Mouse (Mus musculus): ENCODE data around the gene Neurod1.

Neurod1 gene

GRCm38 (mm10) chr2:79443401-79443800 is 13.2 kb downstream of the Neurod1 start:
- no peak for DNase-seq (ENCODE audit: low spot score)

- no peak for DNase-seq (ENCODE audit: low spot score)
Measured at GRCm38 (mm10) chr2:79442906-79443305, 13.6 kb downstream of the Neurod1 start.

- DNase-seq (ENCODE audit: low spot score), result no peak
Measured at GRCm38 (mm10) chr2:79442227-79442626, 14.3 kb downstream of the Neurod1 start.

GRCm38 (mm10) chr2:79430061-79430460 is 26.5 kb downstream of the Neurod1 start:
- no peak for DNase-seq (ENCODE audit: low spot score)

GRCm38 (mm10) chr2:79429650-79430049 is 26.9 kb downstream of the Neurod1 start:
- DNase-seq (ENCODE audit: low spot score), result no peak

GRCm38 (mm10) chr2:79429108-79429507 is 27.4 kb downstream of the Neurod1 start:
- DNase-seq (ENCODE audit: low spot score), result no peak

- DNase-seq (ENCODE audit: low spot score), result no peak
Measured at GRCm38 (mm10) chr2:79428569-79429104, 27.9 kb downstream of the Neurod1 start.

- no peak for DNase-seq (ENCODE audit: low spot score)
Measured at GRCm38 (mm10) chr2:79428022-79428421, 28.5 kb downstream of the Neurod1 start.

GRCm38 (mm10) chr2:79421696-79422095 is 34.9 kb downstream of the Neurod1 start:
- no peak for DNase-seq (ENCODE audit: low spot score)

- DNase-seq (ENCODE audit: low spot score), result no peak
Measured at GRCm38 (mm10) chr2:79414505-79414904, 42.0 kb downstream of the Neurod1 start.

GRCm38 (mm10) chr2:79410903-79411255 is 45.7 kb downstream of the Neurod1 start:
- DNase-seq (ENCODE audit: low spot score), result no peak

GRCm38 (mm10) chr2:79410247-79410902 is 46.2 kb downstream of the Neurod1 start:
- DNase-seq (ENCODE audit: low spot score), result no peak

GRCm38 (mm10) chr2:79405661-79406405 is 50.7 kb downstream of the Neurod1 start:
- no peak for DNase-seq (ENCODE audit: low spot score)
